Mouse (Mus musculus) NIH3T3 (cell line): Measurements from ENCODE around the gene Tmprss9.

Experiments used
- DNase-seq: peaks from one replicate; pipeline ENCODE4 v3.0.0-alpha.2; 2012; ENCODE audit warnings: low read depth

Tmprss9 gene

DNA sequence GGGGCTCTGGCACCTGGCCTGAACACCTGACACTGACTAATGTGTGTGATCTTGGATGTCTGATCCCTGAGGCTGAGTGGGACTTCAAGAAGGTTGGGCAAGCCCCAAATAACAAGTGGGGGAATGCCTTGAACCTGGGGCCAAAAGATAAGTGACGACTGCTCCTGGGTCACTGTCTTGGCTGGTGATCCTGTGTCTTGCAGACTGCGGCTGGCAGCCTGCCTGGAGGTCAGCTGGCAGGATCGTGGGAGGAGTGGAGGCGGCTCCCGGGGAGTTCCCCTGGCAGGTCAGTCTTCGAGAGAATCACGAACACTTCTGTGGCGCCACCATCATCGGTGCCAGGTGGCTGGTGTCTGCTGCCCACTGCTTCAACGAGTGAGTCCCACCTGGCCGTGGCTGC is 15.5 kb downstream of the Tmprss9 start:
- peak; percentile 44 for DNase-seq

- DNase-seq, result no peak
These were observed 23.5 kb downstream of the Tmprss9 start for GRCm38 (mm10) chr10:80895100-80895499.

DNA sequence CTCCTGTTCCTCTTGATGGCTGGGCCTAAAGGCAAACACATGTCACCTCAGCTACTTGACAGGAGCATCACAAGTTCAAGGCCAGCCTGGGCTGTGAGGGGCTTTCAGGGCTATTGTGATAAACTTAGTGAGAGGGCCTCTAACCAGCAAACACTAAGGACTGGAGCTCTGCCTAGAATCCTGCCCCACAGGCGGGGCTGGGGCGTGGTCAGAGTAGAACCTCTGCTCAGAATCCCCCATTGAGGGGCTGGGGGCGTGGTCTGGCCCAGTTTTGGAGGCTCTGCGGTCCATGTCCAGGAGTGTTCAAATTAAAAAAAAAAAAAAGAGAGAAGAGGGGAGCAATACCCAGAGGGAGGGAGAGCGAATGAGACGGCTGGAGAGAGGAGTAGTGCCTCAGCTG is 24.0 kb downstream of the Tmprss9 start:
- DNase-seq, result no peak

GRCm38 (mm10) chr10:80896581-80897485 is 25.2 kb downstream of the Tmprss9 start:
- DNase-seq, result no peak

DNA sequence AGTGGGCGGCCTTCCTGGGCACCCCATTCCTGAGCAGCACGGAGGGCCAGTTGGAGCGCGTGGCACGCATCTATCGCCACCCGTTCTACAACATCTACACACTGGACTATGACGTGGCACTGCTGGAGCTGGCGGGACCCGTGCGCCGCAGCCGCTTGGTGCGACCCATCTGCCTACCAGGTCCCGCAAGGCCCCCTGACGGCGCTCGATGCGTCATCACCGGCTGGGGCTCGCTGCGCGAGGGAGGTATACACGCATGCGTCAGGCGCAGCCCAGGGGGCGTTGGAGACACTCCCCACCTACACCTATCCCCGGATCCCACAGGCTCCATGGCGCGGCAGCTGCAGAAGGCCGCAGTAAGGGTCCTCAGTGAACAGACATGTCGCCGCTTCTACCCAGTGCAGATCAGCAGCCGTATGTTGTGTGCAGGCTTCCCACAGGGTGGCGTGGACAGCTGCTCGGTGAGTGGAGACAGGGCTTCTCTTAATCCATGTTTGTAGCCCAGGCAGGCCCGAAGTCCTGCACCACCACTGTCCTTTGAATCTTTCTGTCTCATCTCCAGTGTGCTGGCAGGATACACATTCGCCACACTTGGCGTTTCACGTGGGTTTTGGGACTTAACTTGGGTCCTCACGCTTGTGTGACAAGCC is 26.3 kb downstream of the Tmprss9 start:
- no peak for DNase-seq

DNA sequence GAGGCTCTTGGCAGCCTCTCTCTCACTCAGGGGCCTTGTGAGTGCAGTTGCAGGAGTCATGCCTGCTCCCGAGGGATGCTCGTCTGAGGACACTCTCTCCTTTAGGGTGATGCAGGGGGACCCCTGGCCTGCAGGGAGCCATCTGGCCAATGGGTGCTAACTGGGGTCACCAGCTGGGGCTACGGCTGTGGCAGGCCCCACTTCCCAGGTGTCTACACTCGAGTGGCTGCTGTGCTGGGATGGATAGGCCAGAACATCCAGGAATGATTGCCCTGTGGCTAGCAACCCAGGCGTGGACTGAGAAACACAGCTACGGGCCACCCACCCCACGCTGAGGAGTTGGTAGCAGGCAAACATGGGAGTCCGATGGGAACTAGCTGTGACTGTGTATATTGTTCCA is 27.4 kb downstream of the Tmprss9 start:
- DNase-seq, result no peak

- no peak for DNase-seq
These were observed 28.1 kb downstream of the Tmprss9 start for GRCm38 (mm10) chr10:80899591-80900317.

DNA sequence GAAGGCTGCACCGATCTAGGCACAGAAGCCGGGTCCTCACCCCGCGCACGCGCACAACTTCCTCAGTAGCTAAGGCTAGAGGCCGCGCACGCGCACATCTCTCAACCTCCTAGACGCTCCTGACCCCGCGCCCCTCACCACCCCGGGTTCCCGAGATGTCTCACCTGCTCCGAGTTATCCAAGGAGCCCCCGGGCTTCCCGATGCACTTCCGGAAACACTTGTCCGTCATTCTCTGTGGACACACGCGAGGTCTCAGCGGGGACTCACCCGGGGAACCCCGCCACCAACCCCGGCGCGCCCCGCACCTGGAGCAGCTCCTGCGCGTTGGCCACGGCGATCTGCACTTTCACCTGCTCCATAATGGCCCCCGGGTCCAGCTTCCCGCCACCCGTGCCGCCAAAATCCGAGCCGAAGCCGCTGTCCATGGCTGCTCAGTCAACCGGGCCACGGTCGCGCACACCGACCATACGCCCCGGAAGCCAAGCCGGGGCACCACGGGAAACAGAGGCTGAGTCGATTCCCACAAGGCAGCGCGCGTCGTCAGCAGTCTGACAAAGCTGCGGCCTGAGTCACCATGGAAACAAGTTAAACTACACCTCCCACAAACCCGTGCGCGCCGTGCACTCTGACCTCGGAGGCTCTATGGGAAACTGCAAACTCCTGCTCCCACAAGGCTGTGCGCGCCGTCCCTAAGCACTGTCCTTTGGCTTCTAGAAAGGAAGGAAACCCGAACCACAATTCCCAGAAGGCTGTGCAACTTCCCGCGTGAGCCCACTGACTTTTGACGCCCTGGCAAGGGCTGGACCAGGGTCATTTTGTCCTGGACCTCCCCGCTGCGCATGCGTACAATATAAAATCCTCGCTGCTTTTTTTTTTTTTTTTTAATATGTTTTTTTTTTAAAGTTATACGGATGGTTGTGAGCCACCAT is 28.9 kb downstream of the Tmprss9 start, which contains the start of gene Timm13:
Gene Timm13 (minus strand): TSS at position 652 of the 930 bp plus-strand sequence.
- DNase-seq, result peak; percentile 100

DNA sequence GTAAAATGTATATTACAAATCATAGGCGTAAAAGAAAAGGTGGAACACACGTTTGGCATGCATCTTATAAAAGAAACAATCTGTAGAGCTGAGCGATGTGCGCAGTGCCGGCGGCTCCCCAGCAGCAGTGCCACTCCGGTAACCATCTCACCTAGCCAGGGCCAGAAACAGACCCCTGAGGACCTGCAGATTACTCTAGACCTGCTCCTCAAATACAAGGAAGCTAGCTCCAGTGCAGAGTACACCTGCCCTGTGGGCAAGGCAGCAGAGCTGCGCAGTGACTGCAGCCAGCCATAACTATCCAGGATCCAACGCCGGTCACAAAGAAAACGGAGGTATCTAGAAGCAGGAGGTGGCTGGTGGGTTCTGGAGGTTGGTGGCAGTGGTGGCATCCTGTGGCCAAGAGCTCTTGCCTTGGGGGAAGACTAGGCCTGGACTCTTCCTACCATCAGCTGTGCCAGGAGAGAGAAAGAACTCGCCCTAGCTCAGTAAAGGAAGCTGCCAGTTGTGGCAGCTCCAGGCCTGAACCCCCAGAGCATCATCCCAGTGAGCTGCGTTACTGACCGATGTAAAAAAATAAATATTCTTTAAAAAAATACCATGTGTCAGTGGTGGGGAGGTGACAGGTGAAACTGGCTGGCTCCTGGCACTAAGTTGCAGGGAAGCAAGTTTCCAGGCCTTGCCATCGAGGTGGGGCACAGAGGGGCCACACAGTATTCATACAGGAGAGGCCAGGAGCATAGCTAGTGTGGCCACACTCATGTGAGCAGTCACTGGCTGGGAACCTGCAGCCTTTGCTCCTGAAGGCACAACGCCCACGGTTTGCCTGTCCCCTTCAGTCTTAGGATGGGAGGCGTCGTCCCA is 30.0 kb downstream of the Tmprss9 start:
- no peak for DNase-seq

DNA sequence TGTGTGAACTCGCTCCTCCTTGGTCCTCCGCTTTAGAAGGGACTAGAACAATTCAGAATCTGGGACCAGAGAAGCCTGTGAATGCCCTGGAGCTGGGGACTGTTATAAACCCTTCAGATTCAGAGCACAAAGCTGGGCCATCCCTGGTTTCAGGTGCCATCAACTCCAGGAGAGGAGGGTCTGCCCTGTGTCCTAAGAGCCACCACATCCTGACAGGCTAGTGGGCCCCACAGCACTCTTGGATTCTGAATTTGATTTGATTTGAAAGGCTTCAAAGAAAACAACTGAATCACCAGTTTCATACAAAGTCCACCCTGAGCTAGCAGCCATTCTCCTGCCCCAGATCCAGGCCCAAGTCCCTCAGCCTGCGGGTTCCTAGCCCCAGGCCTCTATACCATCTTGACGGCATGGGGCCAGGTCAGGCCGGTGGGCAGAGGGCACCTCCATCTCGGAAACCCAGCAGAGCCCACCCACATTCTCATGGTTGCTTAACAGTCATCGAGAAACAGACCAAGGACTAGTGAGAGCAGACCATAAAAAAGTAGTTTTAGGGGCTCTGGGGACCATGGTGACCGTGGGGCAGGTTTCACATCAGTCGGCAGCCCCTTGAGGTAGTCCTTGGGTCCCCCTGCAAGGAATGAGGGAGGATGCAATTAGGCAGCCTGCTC is 30.8 kb downstream of the Tmprss9 start:
- no peak for DNase-seq

DNA sequence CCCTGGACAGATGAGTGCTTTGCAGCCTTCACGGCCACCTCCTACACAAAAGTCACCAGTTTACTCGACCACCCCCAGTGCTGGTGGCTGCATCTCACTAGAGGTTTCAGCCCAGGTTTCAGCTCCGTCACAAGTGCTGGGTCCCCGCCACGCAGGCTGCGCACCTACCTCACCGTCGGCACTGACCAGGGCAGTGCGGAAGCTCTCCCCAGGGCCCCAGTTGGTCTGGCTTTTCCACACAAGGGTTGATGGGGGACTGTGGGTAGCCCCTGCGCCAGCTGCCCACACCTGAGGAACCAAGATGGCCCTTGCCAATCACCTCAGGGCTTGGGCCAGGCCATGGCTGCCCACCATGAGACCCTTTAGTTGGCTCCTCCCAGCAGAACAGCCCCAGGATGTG is 31.6 kb downstream of the Tmprss9 start:
- no peak for DNase-seq

GRCm38 (mm10) chr10:80904004-80904693 is 32.5 kb downstream of the Tmprss9 start:
- DNase-seq, result no peak

GRCm38 (mm10) chr10:80904709-80905108 is 33.1 kb downstream of the Tmprss9 start:
- DNase-seq, result no peak

- DNase-seq, result no peak
These were observed 37.9 kb downstream of the Tmprss9 start for GRCm38 (mm10) chr10:80909375-80910162.

DNA sequence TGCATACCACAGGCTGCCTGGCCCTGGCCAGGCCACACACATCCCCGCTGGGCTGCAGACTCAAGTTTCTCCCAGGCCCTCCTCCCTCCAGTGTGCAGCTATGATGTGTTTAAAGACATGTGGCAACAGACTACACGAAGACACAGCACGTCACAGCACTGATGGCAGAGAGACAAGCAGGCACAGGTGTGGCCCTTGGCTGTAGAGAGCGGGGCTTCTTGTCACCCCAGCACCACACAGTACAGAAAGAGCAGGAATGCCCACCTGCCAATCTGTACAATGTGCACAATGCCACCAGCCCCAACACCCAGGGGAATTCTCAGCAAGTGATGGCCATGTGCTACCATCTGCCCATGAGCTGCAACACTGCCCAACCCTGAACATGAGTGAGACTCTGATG is 39.7 kb downstream of the Tmprss9 start:
- no peak for DNase-seq

DNA sequence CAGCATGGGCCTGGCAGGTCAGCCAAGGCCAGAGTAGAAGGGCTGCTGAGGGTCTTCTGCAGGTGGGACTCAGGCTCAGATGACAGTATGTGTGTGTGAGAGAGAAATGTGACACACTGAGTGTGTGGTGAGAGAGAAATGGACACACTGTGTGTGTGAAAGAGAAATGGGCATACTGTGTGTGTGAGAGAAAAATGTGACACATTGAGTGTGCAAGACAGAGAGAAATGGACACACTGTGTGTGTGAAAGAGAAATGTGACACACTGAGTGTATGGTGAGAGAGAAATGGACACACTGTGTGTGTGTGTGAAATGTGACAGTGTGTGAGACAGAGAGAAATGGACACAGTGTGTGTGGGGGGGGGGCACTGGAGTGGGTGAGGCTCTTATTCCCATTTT is 40.2 kb downstream of the Tmprss9 start:
- DNase-seq, result no peak

- no peak for DNase-seq
These were observed 41.8 kb downstream of the Tmprss9 start for GRCm38 (mm10) chr10:80913364-80914011.

GRCm38 (mm10) chr10:80914253-80914656 is 42.6 kb downstream of the Tmprss9 start:
- DNase-seq, result no peak
